Mouse (Mus musculus) stomach, postnatal 0 days (tissue): Measurements from ENCODE around the gene Aamp.

Experiments used
- CTCF ChIP-seq: IDR thresholded peaks from 2 replicates; pipeline ENCODE4 v1.5.1; 2016; ENCODE audit warnings: antibody characterized with exemption, low read depth, mild to moderate bottlenecking, moderate library complexity
- EP300 ChIP-seq: optimal IDR thresholded peaks from 2 replicates; pipeline ENCODE3; 2016; ENCODE audit warnings: antibody characterized with exemption

DNA sequence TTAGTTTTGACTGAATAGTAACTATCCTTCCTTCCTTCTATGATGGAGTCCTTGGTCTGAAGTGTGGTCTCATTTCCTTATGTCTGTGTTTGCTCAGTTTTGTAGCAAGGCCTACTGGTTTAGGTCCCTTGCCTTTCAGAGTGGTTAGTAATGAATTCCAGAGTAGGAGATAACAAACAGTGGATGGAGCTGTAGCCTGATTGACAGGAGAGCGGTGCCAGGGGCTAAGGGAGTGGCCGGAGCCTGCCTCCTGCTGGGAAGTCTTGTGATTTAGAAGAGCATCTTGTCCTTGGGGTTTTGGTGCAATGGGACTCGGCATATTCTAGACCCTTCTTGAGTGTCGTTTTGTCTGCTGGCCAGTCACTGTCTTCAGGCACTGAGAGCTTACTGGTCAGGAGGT lies 27.8 kb downstream of the Aamp start:
- peak; percentile 26; the same call in 1 of the 2 replicates for TF ChIP-seq CTCF
- no peak for TF ChIP-seq EP300
